Mouse (Mus musculus) gonadal fat pad, adult 2 months (tissue): ENCODE results near the gene Pcyox1. TPM values are rescaled to one million over a fixed set of nuclear protein-coding genes. Genes with fewer than 3 reads are reported as not detected.
"Not testable (repeated sequence)": the region's sequence is repeated elsewhere in the genome, so short reads cannot be mapped to it uniquely, and the experiment has no call there.

ENCODE experiments used
- DNase-seq: peaks from one replicate; pipeline ENCODE4 v3.0.0-alpha.2; 2012; ENCODE audit warnings: low read depth
- polyA plus RNA-seq: library from polyadenylated mRNA; depleted of rRNA; stranded (reverse); fragments of >200 nt; gene quantifications from 2 replicates; pipeline ENCODE4 v1.2.3, GENCODE M21; 2012

The Pcyox1 gene
- polyA plus RNA-seq, 1 experiment, result 87.3 TPM

- no peak for DNase-seq
These were observed 465 bp upstream of the Pcyox1 start for GRCm38 (mm10) chr6:86397257-86397980.

GRCm38 (mm10) chr6:86395969-86396368 is 985 bp downstream of the Pcyox1 start:
- DNase-seq, result no peak

- DNase-seq, result no peak
These were observed 1.9 kb downstream of the Pcyox1 start for GRCm38 (mm10) chr6:86395021-86395420.

GRCm38 (mm10) chr6:86394078-86394720 is 2.8 kb downstream of the Pcyox1 start:
- no peak for DNase-seq

- no peak for DNase-seq
These were observed 3.8 kb downstream of the Pcyox1 start for GRCm38 (mm10) chr6:86393187-86393586.

- no peak for DNase-seq
These were observed 5.6 kb downstream of the Pcyox1 start for GRCm38 (mm10) chr6:86391326-86391725.

GRCm38 (mm10) chr6:86388461-86388860 is 8.5 kb downstream of the Pcyox1 start:
- DNase-seq, result no peak

- DNase-seq, result no peak
These were observed 9.6 kb downstream of the Pcyox1 start for GRCm38 (mm10) chr6:86387313-86387712.

GRCm38 (mm10) chr6:86385362-86386104 is 11.4 kb downstream of the Pcyox1 start:
- no peak for DNase-seq

- DNase-seq, result no peak
These were observed 12.3 kb downstream of the Pcyox1 start for GRCm38 (mm10) chr6:86384692-86385091.

- no peak for DNase-seq
These were observed 13.6 kb downstream of the Pcyox1 start for GRCm38 (mm10) chr6:86383370-86383769.

GRCm38 (mm10) chr6:86382551-86382950 is 14.4 kb downstream of the Pcyox1 start:
- DNase-seq, result no peak

GRCm38 (mm10) chr6:86380112-86380511 is 16.8 kb downstream of the Pcyox1 start:
- not testable (repeated sequence) for DNase-seq

GRCm38 (mm10) chr6:86378341-86378740 is 18.6 kb downstream of the Pcyox1 start:
- DNase-seq, result no peak

- DNase-seq, result no peak
These were observed 23.4 kb downstream of the Pcyox1 start for GRCm38 (mm10) chr6:86373556-86373955.

- no peak for DNase-seq
These were observed 24.9 kb downstream of the Pcyox1 start for GRCm38 (mm10) chr6:86371950-86372516.

- DNase-seq, result no peak
These were observed 25.5 kb downstream of the Pcyox1 start for GRCm38 (mm10) chr6:86371340-86371911.

GRCm38 (mm10) chr6:86370764-86371339 is 26.1 kb downstream of the Pcyox1 start, which contains the start of gene Snrpg:
Gene Snrpg (plus strand): TSS chr6:86371304.
- DNase-seq, result no peak

GRCm38 (mm10) chr6:86370093-86370713 is 26.8 kb downstream of the Pcyox1 start:
- DNase-seq, result no peak

GRCm38 (mm10) chr6:86368479-86368878 is 28.5 kb downstream of the Pcyox1 start:
- no peak for DNase-seq

- no peak for DNase-seq
These were observed 30.1 kb downstream of the Pcyox1 start for GRCm38 (mm10) chr6:86366853-86367249.
